Mouse (Mus musculus) skeletal muscle tissue, adult 2 months (tissue): ENCODE results near the gene Pllp.

Experiments used
- DNase-seq: peaks from one replicate; pipeline ENCODE4 v3.0.0-alpha.2; 2012; ENCODE audit warnings: low read depth, low spot score

The Pllp gene

DNA sequence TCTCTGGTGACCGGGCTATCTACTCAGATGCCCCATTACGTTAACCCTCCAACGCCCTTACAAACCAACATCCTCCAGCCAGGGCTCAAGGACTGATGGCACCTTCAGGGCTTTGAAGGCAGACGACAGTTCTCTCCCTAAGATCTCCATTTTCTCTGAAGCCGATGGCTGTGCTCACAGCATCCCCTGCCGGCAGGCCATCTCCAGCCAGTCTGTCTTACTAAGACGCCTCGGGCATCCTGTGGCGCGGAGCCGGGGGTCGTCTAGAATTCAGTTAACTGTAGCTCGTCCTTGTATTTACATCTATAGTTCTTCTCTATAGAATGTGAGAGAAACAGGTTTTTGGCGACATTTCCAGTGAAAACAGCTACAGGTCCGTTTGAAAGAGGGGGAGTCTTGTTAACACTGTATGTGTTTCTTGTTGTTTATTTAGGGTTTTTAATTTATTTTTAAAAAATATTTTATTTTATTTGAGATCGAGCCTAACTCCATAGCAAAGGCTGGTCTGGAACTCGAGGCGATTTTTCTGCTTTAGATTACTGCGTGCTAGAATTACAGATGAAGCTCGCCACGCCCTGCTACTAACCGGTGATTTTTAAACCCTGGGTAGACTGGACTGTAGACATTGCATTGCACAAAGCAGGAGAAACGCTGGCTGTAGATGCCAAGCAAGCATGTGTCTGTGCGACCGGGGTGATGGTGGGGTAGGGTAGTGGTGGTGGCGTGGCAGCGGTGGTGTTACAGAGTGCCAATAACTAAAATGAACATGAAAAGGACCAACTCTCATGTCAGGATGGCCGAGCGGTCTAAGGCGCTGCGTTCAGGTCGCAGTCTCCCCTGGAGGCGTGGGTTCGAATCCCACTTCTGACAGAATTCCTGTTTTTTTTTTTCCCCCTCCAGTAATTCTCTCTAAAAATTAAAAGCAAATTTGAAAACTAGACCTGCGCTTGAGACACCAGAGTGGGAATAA, 7.1 kb upstream of the Pllp start:
- DNase-seq, result peak; percentile 74

DNA sequence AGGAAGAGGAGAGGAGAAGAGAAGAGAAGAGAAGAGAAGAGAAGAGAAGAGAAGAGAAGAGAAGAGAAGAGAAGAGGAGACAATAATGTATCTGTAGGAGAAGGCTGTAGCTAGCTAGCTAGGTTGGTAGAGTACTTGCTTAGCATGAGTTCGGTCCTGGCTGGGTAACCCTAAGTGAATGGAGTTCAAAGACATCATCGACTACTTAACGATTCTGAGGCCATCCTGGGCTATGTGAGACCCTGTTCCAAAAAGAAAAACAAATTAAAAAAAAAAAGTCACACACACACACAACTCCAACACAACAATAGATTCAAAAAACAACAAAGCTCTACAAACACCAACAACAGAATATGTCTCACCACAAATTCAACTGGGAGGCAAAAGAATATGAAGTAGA, 6.1 kb upstream of the Pllp start:
- no peak for DNase-seq

DNA sequence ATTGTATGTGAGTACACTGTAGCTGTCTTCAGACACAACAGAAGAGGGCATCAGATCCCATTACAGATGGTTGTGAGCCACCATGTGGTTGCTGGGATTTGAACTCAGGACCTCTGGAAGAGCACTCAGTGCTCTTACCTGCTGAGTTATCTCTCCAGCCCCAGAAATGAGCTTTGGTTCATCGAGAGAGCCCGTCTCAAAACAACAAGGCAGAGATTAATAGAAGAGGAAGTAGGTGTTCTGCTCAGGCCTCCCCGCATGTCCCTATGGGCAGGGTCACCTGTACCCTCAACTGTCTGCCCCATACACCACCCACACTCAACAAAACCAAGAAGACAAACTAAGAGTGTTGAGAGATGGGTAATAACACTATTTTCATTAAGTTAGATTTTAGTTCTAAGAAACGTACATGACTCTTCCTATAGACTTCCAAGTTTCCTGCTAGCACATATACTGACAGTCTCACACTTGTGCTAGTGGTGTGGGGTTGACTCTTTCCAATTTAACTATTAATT, 4.4 kb upstream of the Pllp start:
- no peak for DNase-seq

DNA sequence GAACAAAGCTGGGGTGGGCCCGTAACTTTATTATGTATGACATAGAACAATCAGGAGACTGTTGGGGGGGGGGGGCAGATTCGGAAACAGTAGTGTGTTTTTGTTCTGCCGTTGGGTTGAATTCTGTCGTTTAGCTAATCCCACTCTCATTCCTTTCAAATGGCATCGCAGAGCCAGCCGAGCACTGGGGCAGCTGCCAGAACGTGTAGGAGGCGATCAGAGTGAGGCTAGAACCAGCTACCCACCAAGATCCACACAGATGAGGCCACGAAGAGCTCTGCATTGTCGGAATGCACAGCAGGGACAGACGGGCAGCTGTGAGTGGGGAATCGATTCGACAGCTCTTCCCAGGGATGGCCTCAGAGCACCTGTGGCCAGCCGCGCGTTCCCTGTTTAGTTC, 3.3 kb upstream of the Pllp start:
- no peak for DNase-seq

DNA sequence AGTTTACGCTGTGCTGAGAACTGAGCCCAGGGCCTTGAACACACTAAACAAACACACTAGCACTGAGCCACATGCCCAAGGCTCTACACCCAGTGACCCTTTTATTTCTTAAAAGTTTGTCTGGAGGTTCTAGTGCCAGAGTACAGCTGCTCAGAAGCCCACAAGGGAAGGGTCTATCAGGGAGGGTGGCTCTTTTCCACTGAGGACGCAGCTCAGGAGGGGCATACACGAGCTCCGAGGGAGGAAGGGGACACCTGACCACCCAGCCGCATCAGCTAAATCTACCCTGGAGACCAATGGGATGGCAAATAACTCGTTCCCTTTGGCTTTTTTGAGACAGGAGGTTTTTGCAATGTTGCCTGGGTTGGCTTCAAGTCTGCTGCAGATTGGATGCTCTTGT, 1.9 kb upstream of the Pllp start:
- no peak for DNase-seq

DNA sequence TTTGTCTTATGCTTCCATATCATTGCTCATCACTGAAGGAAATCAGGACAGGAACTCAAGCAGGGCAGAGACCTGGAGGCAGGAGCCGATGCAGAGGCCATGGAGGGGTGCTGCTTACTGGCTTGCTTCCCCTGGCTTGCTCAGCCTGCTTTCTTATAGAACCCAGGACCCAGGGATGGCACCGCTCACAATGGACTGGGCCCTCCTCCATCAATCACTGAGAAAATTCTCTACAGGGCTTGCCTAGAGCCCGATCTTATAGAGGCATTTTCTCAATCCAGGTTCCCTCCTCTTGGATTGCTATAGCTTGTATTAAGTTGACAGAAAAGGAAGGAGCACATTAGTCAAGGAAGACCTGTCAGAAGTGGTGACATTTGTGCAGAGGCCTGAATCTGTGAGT, 488 bp upstream of the Pllp start:
- no peak for DNase-seq

DNA sequence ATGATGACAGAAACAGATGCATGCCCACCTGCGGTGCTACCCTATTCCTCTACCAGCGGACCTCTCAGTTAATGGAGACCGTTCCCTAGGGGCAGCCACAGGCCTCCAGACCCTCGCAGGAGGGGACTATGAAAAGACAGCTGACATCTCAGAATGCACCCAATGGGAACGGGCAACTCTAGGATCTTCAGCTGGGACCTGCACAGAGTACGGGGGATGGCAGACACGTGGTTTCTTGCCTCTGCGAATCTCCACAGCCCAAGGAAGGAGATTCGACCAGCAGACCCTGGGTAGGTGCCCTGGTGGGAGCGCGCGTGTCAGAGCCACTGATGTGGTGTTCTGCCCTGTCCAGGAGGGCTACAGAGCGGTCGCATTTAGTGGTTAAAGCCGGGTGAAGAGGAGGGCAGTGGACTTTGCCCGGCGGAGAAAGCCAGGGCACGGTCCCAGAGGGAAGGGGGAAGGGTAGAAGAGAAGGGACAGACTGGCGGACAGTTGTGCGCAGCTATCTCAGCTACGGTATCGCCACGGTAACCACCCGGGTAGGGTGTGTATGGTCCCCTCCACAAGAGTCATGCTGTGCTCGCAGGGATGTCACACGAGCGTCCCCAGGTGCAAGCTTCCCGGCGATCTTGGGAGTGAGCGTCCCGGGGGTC, 611 bp downstream of the Pllp start:
- no peak for DNase-seq

DNA sequence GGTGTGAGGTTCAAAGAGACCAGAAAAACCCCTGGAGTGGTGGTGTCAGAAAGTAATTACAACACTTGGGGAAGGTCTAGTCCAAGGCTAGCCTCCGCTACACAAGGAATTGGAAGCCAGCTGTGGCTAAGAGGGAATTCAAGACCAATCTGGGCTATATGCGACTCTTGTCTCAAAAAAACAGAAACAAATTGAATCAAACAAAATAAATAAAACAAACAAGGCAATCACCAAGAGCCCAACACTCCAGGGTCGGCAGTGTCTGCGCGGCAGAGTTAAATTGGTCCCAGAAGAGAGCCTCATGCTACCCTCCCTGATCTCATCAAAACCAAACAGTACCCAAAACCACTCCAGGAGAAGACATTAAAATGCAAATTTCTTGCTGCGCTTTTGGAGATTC, 1.4 kb downstream of the Pllp start:
- no peak for DNase-seq

DNA sequence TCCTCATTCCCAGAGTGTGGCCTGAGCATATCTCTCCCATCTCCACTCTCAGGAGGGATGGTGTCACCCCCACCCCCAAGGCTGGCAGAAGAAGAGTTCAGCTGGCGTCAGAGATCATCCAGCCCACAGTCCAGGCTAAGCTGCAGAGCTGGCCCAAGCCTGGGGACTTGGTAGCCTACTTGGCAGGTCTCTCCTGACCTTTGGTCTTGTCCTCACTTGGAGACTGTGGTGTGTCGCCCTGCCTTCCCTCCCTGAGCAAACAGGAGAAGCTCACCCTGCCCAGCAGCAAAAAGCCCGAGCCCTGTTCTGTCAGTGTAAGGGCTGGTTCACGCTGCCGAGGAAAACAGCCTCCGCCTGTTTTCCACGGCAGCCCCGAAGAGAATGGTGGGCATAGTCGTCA, 10.1 kb downstream of the Pllp start:
- peak; percentile 70 for DNase-seq

DNA sequence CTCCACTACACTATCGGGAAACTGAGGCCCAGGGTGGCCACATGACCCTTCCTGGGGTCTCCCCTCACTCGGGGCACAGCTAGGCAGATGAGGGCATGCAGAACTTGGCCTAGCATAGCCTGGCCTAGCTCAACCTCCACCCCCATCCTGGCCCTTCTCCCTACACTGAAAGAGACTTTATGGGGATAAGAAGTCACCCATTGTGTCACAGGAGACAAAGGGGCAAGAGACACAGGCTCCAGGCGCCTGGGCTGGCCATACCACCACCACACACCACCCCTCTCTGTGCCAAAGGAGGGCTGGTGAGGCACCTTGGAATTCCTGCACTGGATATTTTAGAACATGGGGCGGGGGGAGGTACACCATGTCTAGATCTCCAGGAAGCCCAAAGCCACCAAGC, 11.8 kb downstream of the Pllp start:
- DNase-seq, result no peak

DNA sequence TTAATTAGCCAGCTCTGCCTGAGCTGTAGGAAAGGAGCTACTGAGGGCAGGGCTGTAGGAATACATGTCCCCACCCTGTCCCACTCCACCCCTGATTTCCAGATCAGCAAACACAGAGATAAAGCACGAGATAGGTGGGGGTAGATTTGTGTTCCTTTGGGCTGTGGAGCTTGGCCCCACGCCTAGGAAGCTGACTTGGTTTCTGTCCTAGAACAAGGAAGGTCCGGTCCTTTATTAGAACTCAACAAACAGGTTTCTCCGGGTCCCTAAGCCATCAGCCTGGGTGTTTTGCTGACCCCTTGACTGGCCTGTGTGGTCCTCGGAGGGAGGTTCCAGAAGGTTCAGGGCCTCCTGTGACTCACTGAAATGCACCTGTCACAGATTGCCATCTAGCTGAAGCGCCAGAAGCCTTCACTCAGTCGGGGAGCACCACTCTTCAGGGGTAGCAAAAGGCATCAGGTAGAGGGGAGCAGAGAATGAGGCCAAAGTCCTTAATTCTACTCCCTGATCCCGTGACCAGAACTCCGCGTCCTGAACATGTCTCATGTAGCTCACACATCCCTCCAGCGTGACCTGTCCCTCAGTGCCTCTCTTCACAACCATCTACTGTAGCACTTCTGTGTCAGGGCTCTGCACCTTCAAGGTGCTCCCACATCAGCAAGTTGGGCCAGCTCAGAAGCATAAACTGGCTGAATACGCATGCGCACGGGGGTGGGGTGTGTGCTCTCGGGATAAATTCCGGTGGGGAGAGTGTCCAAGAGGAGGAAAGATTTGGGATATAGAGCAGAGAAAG, 13.2 kb downstream of the Pllp start:
- DNase-seq, result no peak

DNA sequence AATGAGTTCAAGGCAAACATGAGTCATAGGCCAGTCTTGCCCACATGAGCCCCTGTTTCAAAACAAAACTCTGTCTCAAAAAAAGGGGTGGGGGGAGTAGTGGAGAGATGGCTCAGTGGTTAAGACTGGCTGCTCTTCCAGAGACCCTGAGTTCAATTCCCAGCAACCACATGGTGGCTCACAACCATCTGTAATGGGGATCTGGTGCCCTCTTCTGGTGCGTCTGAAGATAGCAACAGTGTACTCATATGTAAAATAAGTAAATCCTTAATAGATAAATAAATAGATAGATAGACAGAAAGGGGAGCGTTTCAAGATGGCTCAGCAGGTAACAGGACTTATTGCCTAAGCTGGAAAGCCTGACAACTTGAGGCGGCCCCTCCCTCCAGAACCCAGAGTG, 15.7 kb downstream of the Pllp start:
- DNase-seq, result no peak

DNA sequence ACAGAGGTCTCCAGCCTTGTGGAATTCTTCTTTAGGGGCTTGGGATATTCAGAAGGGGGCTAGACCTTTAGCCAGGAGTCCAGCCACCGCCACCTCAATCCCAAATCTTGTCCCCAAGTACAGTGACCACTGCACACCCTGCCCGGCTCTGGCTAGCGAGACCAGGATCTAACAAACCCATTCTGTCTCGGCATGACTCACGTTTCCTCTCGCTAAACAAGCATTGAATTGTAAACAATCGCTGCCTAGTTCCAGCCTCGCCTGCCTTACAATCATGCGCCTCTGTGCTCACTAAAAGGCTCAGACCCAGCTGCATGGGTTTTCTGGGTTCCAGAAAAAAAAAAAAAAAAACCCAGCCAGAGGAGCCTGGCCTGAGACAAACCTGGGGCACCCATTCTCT, 17.5 kb downstream of the Pllp start:
- no peak for DNase-seq

DNA sequence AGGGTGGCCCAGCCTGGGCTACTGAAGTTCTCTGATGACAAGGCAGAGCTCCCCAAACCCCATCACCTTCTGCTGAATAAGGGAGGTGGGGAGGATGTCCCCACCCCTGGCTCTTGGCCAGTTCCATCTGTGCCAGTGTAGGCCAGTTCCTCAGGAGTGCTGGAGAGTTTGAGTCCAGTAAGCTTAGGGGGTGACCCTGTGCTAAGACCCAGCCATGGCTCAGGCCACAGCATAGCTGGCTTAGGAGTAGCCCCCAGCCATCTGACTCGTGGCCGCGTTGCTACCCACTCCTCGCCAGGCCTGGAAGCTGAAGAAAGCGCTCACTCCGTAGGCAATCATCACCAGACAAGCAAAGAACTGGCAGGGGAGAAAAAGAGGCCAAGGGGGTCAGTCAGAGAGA, 20.2 kb downstream of the Pllp start:
- no peak for DNase-seq

DNA sequence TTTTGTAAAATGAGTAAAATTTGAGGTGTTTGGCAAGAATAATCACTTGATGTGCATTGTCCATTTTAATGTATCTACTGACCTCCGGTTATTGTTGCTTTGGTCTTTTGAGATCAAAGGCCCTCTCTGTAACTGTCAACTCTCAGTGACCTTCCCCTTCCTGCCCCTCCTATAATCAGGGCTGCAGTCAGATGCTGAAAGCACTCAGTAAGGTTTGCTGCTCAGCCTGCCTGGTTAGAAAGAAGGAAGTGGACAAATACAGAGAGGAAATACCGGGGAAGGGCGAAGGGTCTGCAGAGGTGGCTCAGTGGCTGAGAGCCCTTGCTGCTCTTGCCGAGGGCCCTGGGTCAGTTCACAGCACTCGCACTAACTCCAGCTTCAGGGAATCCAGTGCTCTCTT, 21.7 kb downstream of the Pllp start:
- no peak for DNase-seq

DNA sequence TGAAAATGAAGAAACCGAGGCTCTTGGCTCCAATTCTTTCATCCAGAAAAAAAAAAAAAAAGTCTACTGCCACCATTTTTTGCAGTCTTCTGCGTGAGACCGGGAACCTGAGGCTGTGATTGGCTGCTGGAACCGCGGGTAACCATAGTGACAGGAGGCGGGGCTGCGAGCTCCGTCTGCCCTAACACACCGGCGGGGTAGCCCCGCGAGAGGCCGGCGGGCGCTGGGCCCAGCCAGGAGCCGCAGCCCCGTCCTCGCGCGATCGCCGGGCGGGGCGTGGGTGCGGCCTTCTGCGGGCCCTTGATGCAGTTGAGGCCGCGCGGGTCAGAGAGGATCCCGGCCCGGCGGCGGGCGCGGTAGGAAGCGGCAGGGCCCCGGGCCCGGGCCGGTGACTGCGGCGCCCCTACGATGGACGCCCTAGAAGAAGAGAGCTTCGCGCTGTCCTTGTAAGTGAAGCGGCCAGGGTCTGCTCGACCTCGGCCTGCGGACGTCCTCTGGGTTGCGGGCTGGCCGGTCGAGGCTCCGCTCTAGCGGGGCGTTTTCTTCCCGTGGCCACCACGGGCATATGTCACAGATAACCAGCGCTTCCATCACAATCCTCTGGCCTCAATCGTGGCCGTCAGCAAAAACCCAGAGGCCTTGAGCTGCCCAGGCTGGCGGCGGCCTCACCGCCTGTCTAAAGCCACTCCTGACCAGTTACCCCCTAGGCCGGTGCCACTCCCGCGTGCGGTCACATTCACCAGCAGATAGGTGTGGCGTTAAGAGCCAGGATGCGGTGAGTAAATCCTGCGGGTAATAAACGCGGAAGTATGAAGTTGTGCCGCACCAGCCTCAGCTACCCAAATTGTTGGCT, 29.4 kb downstream of the Pllp start, which contains the start of gene Arl2bp:
TSS of gene Arl2bp (plus strand) at position 145 of the 853 bp plus-strand sequence.
- DNase-seq, result peak; percentile 93

DNA sequence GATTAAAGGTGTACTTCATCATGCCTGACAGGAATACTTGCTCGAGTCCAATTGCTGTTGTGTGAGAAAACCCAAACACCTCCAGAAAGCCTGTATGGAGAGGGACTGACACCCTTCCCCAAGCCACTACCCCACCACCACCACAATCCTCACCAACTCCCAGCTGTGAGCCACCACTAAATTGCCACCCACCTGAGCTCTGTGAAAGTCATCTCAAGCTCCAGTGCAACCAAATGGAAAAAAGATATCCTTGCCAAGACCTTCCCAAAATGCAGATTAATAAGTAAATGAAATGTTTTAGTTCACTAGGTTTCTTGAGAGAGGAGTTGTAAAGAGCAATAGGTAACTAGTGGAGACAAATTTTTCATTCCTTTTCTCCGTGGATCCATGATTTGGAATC, 31.4 kb downstream of the Pllp start:
- DNase-seq, result no peak

DNA sequence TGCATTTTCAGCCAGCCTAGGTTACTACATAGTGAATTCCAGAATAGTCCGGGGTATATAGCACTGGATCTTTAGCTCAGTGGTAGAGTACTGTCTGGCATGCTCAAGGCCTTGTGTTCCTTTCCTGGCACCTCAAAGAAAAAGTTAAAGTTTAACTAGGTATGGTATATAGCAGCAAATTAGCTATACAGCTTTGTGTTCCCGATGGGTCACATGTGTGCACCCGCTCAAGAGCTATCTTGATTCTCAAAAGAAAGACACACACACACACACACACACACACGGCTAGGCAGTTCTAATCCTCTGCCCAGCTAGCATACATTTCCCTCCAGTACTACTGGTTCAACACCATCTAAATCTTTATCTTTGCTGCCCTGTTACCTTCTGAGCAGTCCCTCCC, 35.7 kb downstream of the Pllp start:
- DNase-seq, result no peak

DNA sequence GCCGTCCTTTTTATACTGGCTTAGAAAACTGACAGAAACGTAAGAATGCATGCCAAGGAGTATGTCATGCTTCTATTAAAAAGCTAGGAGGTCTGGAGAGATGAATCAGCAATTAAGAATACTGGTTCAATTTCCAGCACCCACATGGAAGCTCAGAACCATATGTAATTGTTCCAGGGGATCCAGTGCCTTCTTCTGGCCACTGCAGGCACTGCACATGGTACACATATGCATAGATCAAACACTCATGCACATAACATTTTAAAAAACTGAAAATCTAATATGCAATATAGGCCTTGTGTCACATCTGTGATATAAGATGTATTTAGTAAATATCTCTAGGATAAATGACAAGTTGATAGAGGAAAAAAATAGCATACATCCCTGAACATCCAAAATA, 38.0 kb downstream of the Pllp start:
- no peak for DNase-seq

DNA sequence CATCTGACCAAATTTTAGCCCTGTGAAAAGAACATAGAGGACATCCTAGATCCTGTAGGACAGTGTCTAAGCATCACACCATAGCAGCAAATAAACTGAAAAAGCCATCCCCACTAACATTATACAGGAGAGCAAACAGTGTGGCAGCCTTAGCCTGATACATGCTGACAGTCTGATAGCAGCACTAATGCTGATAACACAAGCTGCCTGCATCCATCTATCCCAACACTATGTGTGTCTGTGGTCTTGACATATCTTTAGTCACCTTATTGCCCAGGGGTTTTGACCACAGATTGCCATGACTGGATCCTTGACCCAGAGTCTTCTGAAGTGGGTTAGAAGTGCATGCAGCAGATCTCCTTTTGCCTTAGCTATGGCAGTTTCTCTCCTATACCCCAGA, 41.1 kb downstream of the Pllp start:
- DNase-seq, result no peak

DNA sequence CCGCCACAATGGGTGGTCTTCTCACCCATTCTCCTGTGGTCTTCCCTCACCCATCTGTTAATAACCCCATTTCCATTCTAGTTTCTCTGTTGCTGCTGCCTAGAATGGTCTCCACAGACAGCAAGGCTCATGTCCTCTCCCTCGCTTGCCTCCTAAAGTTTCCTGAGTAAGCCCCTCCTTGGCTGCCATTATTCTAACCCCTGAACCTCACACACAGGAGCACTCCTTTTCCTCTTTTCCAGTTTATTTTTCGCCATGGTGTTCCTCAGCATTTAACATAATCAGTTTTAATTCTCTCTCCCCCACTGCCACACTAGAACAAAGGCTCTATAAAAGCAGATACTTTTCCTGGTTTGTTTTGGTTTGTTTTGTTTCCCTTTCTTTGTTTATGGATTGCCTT, 43.1 kb downstream of the Pllp start:
- no peak for DNase-seq
